In genomic region chr10:34531766-34532165, GRCm38 (mm10) we compare ENCODE assay signal across 8 mouse cellular contexts. TPM values are rescaled to one million over a fixed set of nuclear protein-coding genes. Genes with fewer than 3 reads are reported as not detected.
"Had no signal": no experiment of that assay in that cellular context is flagged by ENCODE, and none has a peak within 500 bp of the region (broad histone marks: within the 10 kb centered on the region; RNA-seq: fewer than 3 reads in every experiment).

No protein-coding gene starts in this region.

- DNase-seq: layer of hippocampus, postnatal 36 days; liver, postnatal 0 days; lung, embryonic 14.5 days; right cerebral cortex, adult 18-20 months; right cerebral cortex, postnatal 14 days; right cerebral cortex, postnatal 4 days; thymus, postnatal 25 days had no signal

RNA-seq across cellular contexts. Expression of gene Frk, which starts 48.6 kb away (rescaled TPM):
- total RNA-seq: megakaryocyte, adult 5-6 weeks had no signal
